Mouse (Mus musculus) bone marrow, adult 2 months (tissue): ENCODE data around the gene Gm45213. TPM values are rescaled to one million over a fixed set of nuclear protein-coding genes. Genes with fewer than 3 reads are reported as not detected.

Experiments
- H3K27ac ChIP-seq: fragments of 200-500 bp; 2 replicates; pipeline ENCODE4 v1.5.1; 2012; ENCODE audit warnings: low read depth, mild to moderate bottlenecking, control low read depth, inconsistent platforms, low read length; ENCODE audit not compliant: control insufficient read depth, poor library complexity, insufficient read depth
- H3K4me1 ChIP-seq: fragments of 200-500 bp; 2 replicates; pipeline ENCODE4 v1.6.1; 2011; ENCODE audit warnings: low read length; ENCODE audit not compliant: control insufficient read depth, insufficient read depth
- H3K4me3 ChIP-seq: fragments of 200-500 bp; replicated peaks from 2 replicates; pipeline ENCODE3; 2011; ENCODE audit warnings: mild to moderate bottlenecking, low read depth, low read length, control low read depth; ENCODE audit not compliant: control insufficient read depth
- CTCF ChIP-seq: fragments of 200-500 bp; IDR thresholded peaks from 2 replicates; pipeline ENCODE4 v1.5.1; 2011; ENCODE audit warnings: low read length, control low read depth; ENCODE audit not compliant: control insufficient read depth, insufficient read depth
- POLR2A ChIP-seq: fragments of 200-500 bp; IDR thresholded peaks from 2 replicates; pipeline ENCODE4 v1.6.1; 2011; ENCODE audit warnings: low read depth, mild to moderate bottlenecking, control low read depth, low read length, borderline replicate concordance; ENCODE audit not compliant: control insufficient read depth
- WGBS: fragments of 180-500 bp; shearing (Covaris S2); methylation state at CpG from one replicate; pipeline ENCODE4 v1.1.7; 2018; 5-methylcytosine and 5-hydroxymethylcytosine counted together
- polyA plus RNA-seq: library from polyadenylated mRNA; stranded (reverse); fragments of >200 nt; gene quantifications from 2 replicates; pipeline ENCODE4 v1.2.4, GENCODE M21; 2011; ENCODE audit warnings: low replicate concordance; ENCODE audit not compliant: missing spikeins, insufficient read depth, insufficient read length

Gene Gm45213
- polyA plus RNA-seq, result not detected in 2 replicates

DNA sequence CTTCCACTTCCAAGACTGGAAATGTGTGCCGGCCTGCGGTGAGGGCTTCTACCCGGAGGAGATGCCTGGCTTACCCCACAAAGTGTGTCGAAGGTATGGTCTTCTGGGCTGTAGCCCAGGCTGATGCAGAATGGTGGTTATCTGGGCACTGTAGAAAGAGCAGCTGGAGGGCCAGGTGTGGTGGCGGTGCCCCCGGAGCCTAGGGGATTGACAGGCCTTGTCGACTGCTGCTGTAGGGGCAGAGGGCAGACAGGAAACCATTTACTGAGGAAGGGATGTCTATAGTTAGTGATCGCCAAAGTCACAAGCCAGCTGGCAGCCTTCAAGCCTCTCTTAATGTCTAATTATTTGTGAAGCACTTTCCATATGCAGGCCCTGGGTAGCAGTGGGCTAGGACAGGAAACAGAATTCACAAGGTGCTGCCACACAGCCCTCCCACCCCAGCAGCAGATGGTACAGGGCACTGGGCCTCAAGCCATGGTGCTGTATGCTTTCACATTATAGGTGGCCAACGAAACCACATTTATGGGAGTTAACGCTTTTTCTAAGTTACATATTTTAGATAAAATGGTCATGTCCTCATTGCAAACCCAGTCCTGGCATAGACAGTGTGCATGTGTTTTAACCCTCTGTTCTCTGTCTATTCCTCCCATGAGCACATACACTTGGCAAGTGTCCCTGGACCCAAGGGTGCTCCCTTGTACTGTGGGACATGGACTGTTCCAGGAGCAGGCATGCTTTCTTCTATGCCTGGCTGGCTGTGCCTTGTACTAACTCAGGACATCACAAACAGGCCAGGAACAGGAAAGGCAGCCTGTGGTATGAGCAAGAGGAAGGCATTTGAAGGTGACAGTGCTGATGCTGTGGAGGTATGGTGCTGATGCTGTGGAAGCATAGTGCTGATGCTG is at the start of gene Gm45213:
Gene Gm45213 (plus strand): TSS at position 51 of the 908 bp plus-strand sequence.
- TF ChIP-seq CTCF (no peak), POLR2A (no peak)
- 42% methylated on average over 10 of the region's 10 CpGs for WGBS
- no peak within 1 kb of the TSS for H3K27ac ChIP-seq
- no peaks in the 10 kb centered on the region for H3K4me1 ChIP-seq
- no peak within 1 kb of the TSS for H3K4me3 ChIP-seq

DNA sequence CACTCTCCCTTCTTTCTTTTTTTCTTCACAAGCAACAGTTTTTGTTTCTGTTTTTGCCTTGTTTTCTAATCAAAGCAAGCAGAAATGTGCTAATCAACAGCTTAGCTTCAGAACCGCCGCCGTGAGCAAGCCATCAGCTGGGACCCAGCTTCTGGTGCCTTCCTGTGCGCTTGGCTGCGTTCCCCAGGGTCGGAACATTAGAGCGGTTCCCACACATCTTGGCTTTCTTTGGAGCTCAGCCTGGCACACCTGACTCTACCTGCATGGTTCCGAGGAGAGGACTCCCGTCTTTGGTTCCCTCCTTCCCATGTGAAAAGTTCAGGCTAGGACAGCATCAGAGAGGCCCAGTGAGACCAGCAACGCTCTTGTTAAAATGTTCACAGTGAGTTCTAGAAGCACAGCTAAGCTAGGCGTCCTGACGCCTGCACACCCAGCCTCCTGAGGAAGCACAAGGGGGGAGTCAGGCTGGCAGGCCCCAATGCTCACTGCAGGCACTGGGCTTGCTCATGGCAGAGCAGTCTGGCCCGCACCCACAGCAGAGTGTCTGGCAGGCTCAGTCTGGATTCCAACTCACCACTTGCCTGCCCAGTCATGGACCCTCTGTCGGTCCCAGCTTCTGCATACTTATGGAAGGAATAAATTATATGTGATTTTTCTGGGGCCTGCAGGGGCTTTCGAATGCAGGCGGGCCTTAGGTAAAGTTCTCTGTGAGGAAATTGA is 42.2 kb upstream of the Gm45213 start:
- H3K4me3 ChIP-seq, result no peak overlapping the region
- H3K27ac ChIP-seq, result no peak overlapping the region
- WGBS, result 84% methylated on average over 16 of the region's 16 CpGs
- TF ChIP-seq POLR2A (no peak), CTCF (no peak)
- H3K4me1 ChIP-seq, result no peaks in the 10 kb centered on the region

DNA sequence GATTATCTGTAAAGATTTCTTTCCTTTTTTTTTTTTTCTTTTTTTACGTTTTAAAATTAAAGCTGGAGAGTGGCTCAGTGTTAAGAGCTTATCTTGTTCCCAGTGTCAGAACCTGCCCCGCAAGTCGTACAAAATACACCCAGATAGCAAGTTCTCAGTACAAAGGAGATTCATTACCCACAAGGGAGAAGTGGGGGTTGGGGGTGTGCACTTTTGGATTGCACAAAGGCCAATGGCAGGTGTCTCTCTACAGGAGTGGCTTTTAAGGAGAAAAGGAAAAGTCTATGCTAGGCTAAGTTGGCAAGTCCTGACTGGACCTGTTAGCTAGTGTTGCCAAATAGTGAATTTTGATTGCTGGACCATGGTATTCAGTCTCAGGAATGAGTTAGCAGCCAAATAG is 41.6 kb upstream of the Gm45213 start:
- TF ChIP-seq POLR2A (no peak), CTCF (no peak)
- Histone ChIP-seq H3K4me1 (no peaks in the 10 kb centered on the region), H3K27ac (no peak overlapping the region), H3K4me3 (no peak overlapping the region)
- WGBS, result 64% methylated on average over 3 of the region's 3 CpGs

DNA sequence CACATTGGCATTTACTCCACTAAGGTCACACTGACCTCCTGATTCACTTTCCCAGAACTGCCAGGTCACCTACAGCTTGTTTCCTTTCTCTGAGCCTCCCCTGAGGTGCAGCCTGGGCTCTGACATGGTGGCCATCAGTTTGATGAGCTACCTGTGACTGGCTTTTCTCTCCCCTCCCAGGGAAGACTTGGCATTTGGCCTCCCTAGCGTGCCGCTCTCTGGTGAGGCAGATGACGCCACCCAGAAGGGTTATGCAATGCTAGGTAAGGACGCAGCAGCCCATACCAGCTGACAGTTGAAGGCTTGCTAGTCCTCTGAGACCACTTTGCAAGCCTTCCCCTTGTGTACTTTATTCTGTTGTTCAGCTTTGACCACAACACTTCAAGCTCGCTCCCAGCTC is 40.0 kb upstream of the Gm45213 start:
- Histone ChIP-seq H3K27ac (no peak overlapping the region), H3K4me1 (no peaks in the 10 kb centered on the region), H3K4me3 (no peak overlapping the region)
- no peak for TF ChIP-seq CTCF
- no peak for TF ChIP-seq POLR2A
- 54% methylated on average over 5 of the region's 5 CpGs for WGBS

- Histone ChIP-seq H3K4me3 (no peak overlapping the region), H3K4me1 (no peaks in the 10 kb centered on the region), H3K27ac (no peak overlapping the region)
- TF ChIP-seq POLR2A, result no peak
- TF ChIP-seq CTCF, result no peak
- WGBS, result 77% methylated on average over 13 of the region's 13 CpGs
Observed at GRCm38 (mm10) chr7:66003865-66004638, 39.4 kb upstream of the Gm45213 start.

DNA sequence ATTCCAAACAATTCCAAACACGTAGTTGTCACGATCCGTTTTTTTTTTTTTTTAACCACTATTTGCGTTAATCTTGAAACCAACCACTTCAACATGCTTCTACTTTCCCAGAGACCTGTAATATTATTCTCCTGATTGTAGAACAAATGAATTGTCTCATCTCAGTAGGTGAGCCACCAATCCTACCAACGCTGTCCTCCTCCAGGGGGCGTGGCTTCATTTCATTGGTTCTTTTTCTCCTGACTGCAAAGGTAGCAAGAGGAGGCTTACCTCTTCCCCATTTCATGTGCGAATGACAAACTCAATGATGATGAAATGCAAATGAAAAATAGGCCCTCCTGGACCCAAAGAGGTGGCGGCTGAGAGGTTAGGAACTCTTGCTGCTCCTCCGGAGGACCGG is 38.3 kb upstream of the Gm45213 start:
- no peaks in the 10 kb centered on the region for H3K4me1 ChIP-seq
- TF ChIP-seq POLR2A (no peak), CTCF (no peak)
- H3K27ac ChIP-seq, result no peak overlapping the region
- WGBS, result 78% methylated on average over 10 of the region's 10 CpGs
- H3K4me3 ChIP-seq, result no peak overlapping the region

DNA sequence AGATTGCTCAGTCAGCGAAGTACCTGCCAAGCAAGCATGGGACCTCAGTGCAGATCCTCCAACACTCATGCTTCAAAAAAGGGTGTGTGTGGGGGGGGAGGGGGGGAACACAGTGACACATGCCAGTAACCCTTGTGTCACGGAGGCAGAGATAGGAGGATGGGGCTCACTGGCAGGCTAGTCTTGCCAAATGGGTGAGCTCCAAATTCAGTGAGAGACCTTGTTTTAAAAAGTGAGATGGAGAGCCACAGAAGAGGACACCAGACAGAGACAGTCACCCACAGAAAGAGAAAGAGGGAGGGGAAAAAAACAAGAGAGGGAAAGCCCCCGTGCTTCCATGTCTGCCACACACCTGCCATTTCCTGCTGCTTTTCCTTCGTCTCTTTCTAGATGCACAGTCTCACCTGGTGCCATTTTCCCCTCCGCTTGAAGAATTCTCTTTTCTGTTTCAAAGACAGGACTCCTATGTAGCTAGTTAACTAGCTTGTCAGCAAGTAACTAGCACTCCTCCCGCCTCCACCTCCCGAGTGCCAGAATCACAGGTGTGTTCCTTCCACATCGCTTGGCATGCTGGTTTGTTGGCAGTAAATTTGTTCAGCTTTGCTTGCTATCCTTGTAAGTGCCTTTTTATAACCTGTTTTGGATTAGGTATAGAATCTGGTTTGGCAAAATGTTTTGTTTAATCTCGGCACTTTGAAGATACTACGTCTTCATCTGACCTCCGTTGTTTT is 35.1 kb upstream of the Gm45213 start:
- 80% methylated on average over 11 of the region's 11 CpGs for WGBS

DNA sequence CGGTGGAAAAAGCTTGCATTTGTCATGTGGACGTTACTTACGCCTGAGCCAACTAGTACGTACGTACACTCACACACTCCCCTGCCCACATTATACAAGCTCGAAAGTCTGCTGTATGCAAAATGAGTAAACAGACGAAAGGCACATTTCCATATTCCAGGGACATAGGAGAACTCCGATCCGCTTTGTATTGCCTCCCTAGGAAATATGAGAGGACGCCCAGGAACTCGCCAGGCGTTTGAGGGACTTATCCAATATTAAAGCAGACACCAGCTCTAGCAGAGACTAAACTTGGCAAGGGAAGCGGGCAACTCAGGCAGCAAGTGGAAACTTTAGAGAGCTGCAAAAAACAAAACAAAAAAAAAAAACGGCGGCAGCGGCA is 34.5 kb upstream of the Gm45213 start:
- Histone ChIP-seq H3K4me1 (no peaks in the 10 kb centered on the region), H3K27ac (no peak overlapping the region), H3K4me3 (no peak overlapping the region)
- WGBS, result 86% methylated on average over 16 of the region's 16 CpGs
- TF ChIP-seq POLR2A, result no peak
- no peak for TF ChIP-seq CTCF

More for the DNA sequence above, 35.1 kb upstream of the Gm45213 start:
- H3K4me3 ChIP-seq, result no peak overlapping the region
- H3K4me1 ChIP-seq, result no peaks in the 10 kb centered on the region
- no peak overlapping the region for H3K27ac ChIP-seq
- no peak for TF ChIP-seq CTCF
- TF ChIP-seq POLR2A, result no peak
